ENCODE assay signal across 9 mouse cellular contexts in genomic region chr7:31059108-31059507, GRCm38 (mm10). TPM values are rescaled to one million over a fixed set of nuclear protein-coding genes. Genes with fewer than 3 reads are reported as not detected.
DNase-seq lines count a peak whose midpoint lies in the region; ATAC-seq and TF ChIP-seq lines count a peak whose summit lies in the region.
"Had no signal": no experiment of that assay in that cellular context is flagged by ENCODE, and none has a peak within 500 bp of the region (broad histone marks: within the 10 kb centered on the region; RNA-seq: fewer than 3 reads in every experiment).

TSS of gene Lgi4 (plus strand) at chr7:31059342.

- peak; percentile 55 for ATAC-seq in forebrain, embryonic 16.5 days
- peak; percentile 89 for ATAC-seq in hindbrain, embryonic 11.5 days (ENCODE audit: low FRiP score)
- peak; percentile 35 for ATAC-seq in lung, embryonic 14.5 days (ENCODE audit: insufficient read depth)

- peak; percentile 98 for TF ChIP-seq CTCF in lung, embryonic 14.5 days (IDR thresholded peaks at IDR 0.05; ENCODE audit: low read depth)

- no peak within 1 kb of the TSS for H3K4me2 ChIP-seq in forebrain, embryonic 16.5 days (ENCODE audit: low read length)
- H3K4me2 ChIP-seq in hindbrain, embryonic 11.5 days (replicated peaks; ENCODE audit: low read depth, low read length) = 0 out of 2 replicates have a peak within 1 kb of the TSS, but pooled peaks have one; percentile 5
- no peak within 1 kb of the TSS for H3K4me2 ChIP-seq in lung, embryonic 14.5 days

- DNase-seq in MN1 (ENCODE audit: low spot score) = peak; percentile 77
- DNase-seq in cerebellum, adult 18-20 months = peak; percentile 72 to 87
- DNase-seq in hindbrain, embryonic 11.5 days (ENCODE audit: low spot score) = peak; percentile 90
- DNase-seq in layer of hippocampus, adult 9-10 months (ENCODE audit: low spot score) = peak; percentile 80
- peak; percentile 86 for DNase-seq in lung, embryonic 14.5 days
- peak; percentile 84 for DNase-seq in ovary, postnatal 36 days (ENCODE audit: low spot score)
- DNase-seq in urinary bladder, adult 18-20 months (ENCODE audit: low spot score in 2 of 2) = peak; percentile 83 to 85

- no peak within 1 kb of the TSS for H3K27ac ChIP-seq in forebrain, embryonic 16.5 days (ENCODE audit: low read length)
- peak within 1 kb of the TSS; percentile 67 for H3K27ac ChIP-seq in hindbrain, embryonic 11.5 days (ENCODE audit: low read depth, low read length)
- H3K27ac ChIP-seq in lung, embryonic 14.5 days (ENCODE audit: low read depth) = no peak within 1 kb of the TSS
- H3K27ac ChIP-seq: macrophage had no signal

- no peaks in the 10 kb centered on the region for H3K9me3 ChIP-seq in forebrain, embryonic 16.5 days (ENCODE audit: control insufficient read depth, low read length)
- H3K9me3 ChIP-seq in hindbrain, embryonic 11.5 days (ENCODE audit: control insufficient read depth, low read length) = no peaks in the 10 kb centered on the region
- no peaks in the 10 kb centered on the region for H3K9me3 ChIP-seq in lung, embryonic 14.5 days (ENCODE audit: low read depth, low read length)

- no peak within 1 kb of the TSS for H3K4me3 ChIP-seq in forebrain, embryonic 16.5 days (replicated peaks; ENCODE audit: low read length)
- no peak within 1 kb of the TSS for H3K4me3 ChIP-seq in hindbrain, embryonic 11.5 days (ENCODE audit: low read depth, low read length)
- H3K4me3 ChIP-seq in lung, embryonic 14.5 days (ENCODE audit: low read depth, low read length) = no peak within 1 kb of the TSS

- peaks cover 1% of the 10 kb centered on the region; the same call in 1 of the 2 replicates for H3K27me3 ChIP-seq in forebrain, embryonic 16.5 days (replicated peaks; ENCODE audit: control insufficient read depth, insufficient read depth, low read length)
- H3K27me3 ChIP-seq in hindbrain, embryonic 11.5 days (ENCODE audit: control insufficient read depth, insufficient read depth, low read length) = peaks cover 5% of the 10 kb centered on the region
- H3K27me3 ChIP-seq in lung, embryonic 14.5 days (ENCODE audit: insufficient read depth, low read length) = 0 out of 2 replicates have a peak, but pooled peaks cover 1% of the 10 kb centered on the region

- 7% methylated on average over 2 of the region's 2 CpGs for WGBS in forebrain, embryonic 16.5 days
- 5% methylated on average over 2 of the region's 2 CpGs for WGBS in hindbrain, embryonic 11.5 days
- 2% methylated on average over 2 of the region's 2 CpGs for WGBS in lung, embryonic 14.5 days

- no peak within 1 kb of the TSS for H3K9ac ChIP-seq in forebrain, embryonic 16.5 days (replicated peaks; ENCODE audit: low read depth, low read length)
- H3K9ac ChIP-seq in hindbrain, embryonic 11.5 days (ENCODE audit: low read depth, low read length) = peak within 1 kb of the TSS; percentile 27; the same call in 1 of the 2 replicates
- H3K9ac ChIP-seq in lung, embryonic 14.5 days = no peak within 1 kb of the TSS

- H3K36me3 ChIP-seq in forebrain, embryonic 16.5 days (ENCODE audit: control insufficient read depth, insufficient read depth) = no peaks in the 10 kb centered on the region
- no peaks in the 10 kb centered on the region for H3K36me3 ChIP-seq in hindbrain, embryonic 11.5 days (ENCODE audit: control insufficient read depth, insufficient read depth, low read length)
- H3K36me3 ChIP-seq in lung, embryonic 14.5 days (ENCODE audit: insufficient read depth) = no peaks in the 10 kb centered on the region

- H3K4me1 ChIP-seq in forebrain, embryonic 16.5 days (replicated peaks; ENCODE audit: control insufficient read depth, insufficient read depth, low read length) = no peaks in the 10 kb centered on the region; the same call in 1 of the 2 replicates
- no peaks in the 10 kb centered on the region for H3K4me1 ChIP-seq in hindbrain, embryonic 11.5 days (replicated peaks; ENCODE audit: control insufficient read depth, insufficient read depth, low read length)
- peaks cover 5% of the 10 kb centered on the region for H3K4me1 ChIP-seq in lung, embryonic 14.5 days (ENCODE audit: insufficient read depth)

RNA-seq across cellular contexts. Expression of gene Lgi4, which starts in this region (rescaled TPM):
- polyA plus RNA-seq in forebrain, embryonic 16.5 days (2015; fragmentation: Nextera tagmentation; extraction: Ambion mirVana) = 0.20 and 0.24 TPM in 2 replicates
- polyA plus RNA-seq in hindbrain, embryonic 11.5 days (2014; fragmentation: Nextera tagmentation; extraction: Ambion mirVana) = 1.0 and 2.8 TPM in 2 replicates
- polyA plus RNA-seq in lung, embryonic 14.5 days (2014; fragmentation: Nextera tagmentation; extraction: Ambion mirVana) = 0.13 and 0.38 TPM in 2 replicates

Comparison
In these comparisons a context has a peak if more than half of its experiments do, and no peak if none do; other contexts are left out.
1. Peak in ATAC-seq in forebrain, embryonic 16.5 days; RNA of the gene not detected or under 1 TPM.
2. Peak in DNase-seq and ATAC-seq in lung, embryonic 14.5 days; RNA of the gene not detected or under 1 TPM.
3. ATAC-seq: peak in every context shown above with its lines; median percentile 89 in hindbrain, embryonic 11.5 days; 55 in forebrain, embryonic 16.5 days; 35 in lung, embryonic 14.5 days.